Mouse (Mus musculus): Measurements from ENCODE around the gene Zfp706. TPM values are rescaled to one million over a fixed set of nuclear protein-coding genes. Genes with fewer than 3 reads are reported as not detected.

Gene Zfp706
- 379 and 391 TPM in 2 replicates for polyA plus RNA-seq (2014; fragmentation: Nextera tagmentation; extraction: Ambion mirVana)

DNA sequence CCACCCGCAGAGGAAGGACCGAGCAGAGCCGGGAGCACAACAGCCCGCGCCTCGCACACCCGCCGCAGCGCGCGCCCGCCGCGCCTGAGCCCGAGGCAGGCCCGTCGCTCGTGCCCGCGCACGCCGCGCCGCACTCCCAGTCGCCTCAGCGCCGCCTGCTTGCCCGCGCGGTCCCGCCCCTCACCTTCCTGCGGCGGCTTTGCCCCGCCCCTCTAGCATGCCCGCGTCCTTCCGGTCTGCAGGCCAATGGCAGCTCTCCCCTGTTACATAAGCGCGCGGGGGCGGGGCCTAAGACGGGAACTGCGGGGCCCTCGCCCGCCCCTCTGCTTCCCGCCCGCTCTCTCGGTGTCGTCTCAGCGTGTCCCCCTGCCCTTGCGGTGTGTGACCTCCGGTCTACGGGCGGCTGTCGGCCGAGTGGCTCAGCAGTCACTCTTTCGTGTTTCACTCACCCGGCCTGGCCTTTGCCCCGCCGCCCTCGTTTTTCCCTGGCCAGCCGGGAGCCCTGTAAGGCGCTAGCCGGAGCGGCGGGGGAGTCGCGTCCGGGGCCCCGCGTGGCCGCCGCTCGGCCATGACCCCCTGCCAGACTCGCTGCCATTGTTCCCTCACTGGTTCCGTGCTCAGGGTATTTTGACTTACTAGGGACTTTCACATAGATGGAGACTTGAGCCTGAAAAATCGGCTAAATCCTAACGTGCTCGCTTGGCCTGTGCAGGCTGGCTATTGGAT lies at the start of gene Zfp706:
Gene Zfp706 (minus strand): TSS at position 541 of the 726 bp plus-strand sequence.
- Histone ChIP-seq H3K9me3 (ENCODE audit: control insufficient read depth, low read length) (no peaks in the 10 kb centered on the region), H3K4me1 (ENCODE audit: control insufficient read depth, insufficient read depth, low read length) (0 out of 2 replicates have a peak, but pooled peaks cover 14% of the 10 kb centered on the region), H3K4me2 (ENCODE audit: low read depth, low read length) (peak within 1 kb of the TSS; percentile 62), H3K27me3 (replicated peaks; ENCODE audit: control insufficient read depth, insufficient read depth, low read length) (no peaks in the 10 kb centered on the region), H3K27ac (replicated peaks; ENCODE audit: low read depth, low read length) (peak within 1 kb of the TSS; percentile 96), H3K9ac (ENCODE audit: low read depth, low read length) (peak within 1 kb of the TSS; percentile 98), H3K36me3 (ENCODE audit: control insufficient read depth, insufficient read depth, low read length) (peaks cover 10% of the 10 kb centered on the region), H3K4me3 (ENCODE audit: low read depth, low read length) (peak within 1 kb of the TSS; percentile 97)
- WGBS, result 1% methylated on average over 19 of the region's 79 CpGs
- peak; percentile 99 for ATAC-seq (ENCODE audit: low read depth)
- DNase-seq (ENCODE audit: low spot score), result peak; percentile 99

- Histone ChIP-seq H3K27ac (replicated peaks; ENCODE audit: low read depth, low read length) (no peak overlapping the region), H3K27me3 (replicated peaks; ENCODE audit: control insufficient read depth, insufficient read depth, low read length) (no peaks in the 10 kb centered on the region), H3K9ac (ENCODE audit: low read depth, low read length) (no peak overlapping the region), H3K4me3 (ENCODE audit: low read depth, low read length) (no peak overlapping the region), H3K4me2 (ENCODE audit: low read depth, low read length) (no peak overlapping the region), H3K36me3 (ENCODE audit: control insufficient read depth, insufficient read depth, low read length) (no peaks in the 10 kb centered on the region), H3K9me3 (ENCODE audit: control insufficient read depth, low read length) (no peaks in the 10 kb centered on the region), H3K4me1 (ENCODE audit: control insufficient read depth, insufficient read depth, low read length) (peaks cover 4% of the 10 kb centered on the region; the same call in 1 of the 2 replicates)
- WGBS, result 94% methylated on average over 5 of the region's 5 CpGs
- DNase-seq (ENCODE audit: low spot score), result no peak
- no peak for ATAC-seq (ENCODE audit: low read depth)
Observed at GRCm38 (mm10) chr15:37054582-37054981, 47.0 kb upstream of the Zfp706 start.

- H3K27ac ChIP-seq (replicated peaks; ENCODE audit: low read depth, low read length), result peak overlapping the region; percentile 16; the same call in 1 of the 2 replicates
- peaks cover 4% of the 10 kb centered on the region; the same call in 1 of the 2 replicates for H3K4me1 ChIP-seq (ENCODE audit: control insufficient read depth, insufficient read depth, low read length)
- peak; percentile 95 for ATAC-seq (ENCODE audit: low read depth)
- no peak overlapping the region for H3K9ac ChIP-seq (ENCODE audit: low read depth, low read length)
- no peaks in the 10 kb centered on the region for H3K27me3 ChIP-seq (replicated peaks; ENCODE audit: control insufficient read depth, insufficient read depth, low read length)
- H3K4me3 ChIP-seq (ENCODE audit: low read depth, low read length), result no peak overlapping the region
- peak; percentile 90 for DNase-seq (ENCODE audit: low spot score)
- H3K36me3 ChIP-seq (ENCODE audit: control insufficient read depth, insufficient read depth, low read length), result no peaks in the 10 kb centered on the region
- 0 out of 2 replicates have a peak overlapping the region, but pooled peaks have one; percentile 14 for H3K4me2 ChIP-seq (ENCODE audit: low read depth, low read length)
- WGBS, result 28% methylated on average over 8 of the region's 8 CpGs
- no peaks in the 10 kb centered on the region for H3K9me3 ChIP-seq (ENCODE audit: control insufficient read depth, low read length)
Observed at GRCm38 (mm10) chr15:37053085-37053762, 45.7 kb upstream of the Zfp706 start.

DNA sequence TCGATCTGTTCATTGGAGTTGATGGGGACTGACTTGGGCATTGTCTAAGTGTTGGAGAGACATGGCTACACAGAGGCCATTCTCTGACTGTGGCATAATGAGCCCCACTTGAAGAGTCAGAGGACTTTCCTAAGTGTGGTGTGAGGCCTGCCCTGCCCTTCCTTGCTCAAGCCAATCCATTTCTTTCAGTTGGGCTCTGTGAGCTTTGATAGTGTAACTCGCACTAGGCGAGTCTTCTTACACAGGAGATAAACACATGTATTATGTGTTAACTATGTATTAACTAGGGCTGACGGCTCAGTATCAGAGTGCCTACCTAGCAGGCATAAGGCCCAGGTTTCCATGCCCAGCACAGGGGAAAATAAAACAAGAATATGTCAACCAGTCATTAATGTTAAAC lies 39.8 kb upstream of the Zfp706 start:
- DNase-seq (ENCODE audit: low spot score), result no peak

GRCm38 (mm10) chr15:37046586-37046985 lies 39.0 kb upstream of the Zfp706 start:
- Histone ChIP-seq H3K4me3 (ENCODE audit: low read depth, low read length) (no peak overlapping the region), H3K9ac (ENCODE audit: low read depth, low read length) (no peak overlapping the region), H3K27ac (replicated peaks; ENCODE audit: low read depth, low read length) (no peak overlapping the region), H3K36me3 (ENCODE audit: control insufficient read depth, insufficient read depth, low read length) (no peaks in the 10 kb centered on the region), H3K4me1 (ENCODE audit: control insufficient read depth, insufficient read depth, low read length) (no peaks in the 10 kb centered on the region), H3K4me2 (ENCODE audit: low read depth, low read length) (no peak overlapping the region), H3K9me3 (ENCODE audit: control insufficient read depth, low read length) (no peaks in the 10 kb centered on the region), H3K27me3 (replicated peaks; ENCODE audit: control insufficient read depth, insufficient read depth, low read length) (no peaks in the 10 kb centered on the region)
- 85% methylated on average over 10 of the region's 10 CpGs for WGBS
- DNase-seq (ENCODE audit: low spot score), result no peak
- no peak for ATAC-seq (ENCODE audit: low read depth)

More for the DNA sequence above, 39.8 kb upstream of the Zfp706 start:
- no peak overlapping the region for H3K4me2 ChIP-seq (ENCODE audit: low read depth, low read length)
- no peaks in the 10 kb centered on the region for H3K27me3 ChIP-seq (replicated peaks; ENCODE audit: control insufficient read depth, insufficient read depth, low read length)
- no peak overlapping the region for H3K27ac ChIP-seq (replicated peaks; ENCODE audit: low read depth, low read length)
- no peak overlapping the region for H3K9ac ChIP-seq (ENCODE audit: low read depth, low read length)
- no peak for ATAC-seq (ENCODE audit: low read depth)
- no peaks in the 10 kb centered on the region for H3K9me3 ChIP-seq (ENCODE audit: control insufficient read depth, low read length)
- H3K4me3 ChIP-seq (ENCODE audit: low read depth, low read length), result no peak overlapping the region
- WGBS, result 91% methylated on average over 4 of the region's 4 CpGs
- H3K4me1 ChIP-seq (ENCODE audit: control insufficient read depth, insufficient read depth, low read length), result no peaks in the 10 kb centered on the region
- no peaks in the 10 kb centered on the region for H3K36me3 ChIP-seq (ENCODE audit: control insufficient read depth, insufficient read depth, low read length)

DNA sequence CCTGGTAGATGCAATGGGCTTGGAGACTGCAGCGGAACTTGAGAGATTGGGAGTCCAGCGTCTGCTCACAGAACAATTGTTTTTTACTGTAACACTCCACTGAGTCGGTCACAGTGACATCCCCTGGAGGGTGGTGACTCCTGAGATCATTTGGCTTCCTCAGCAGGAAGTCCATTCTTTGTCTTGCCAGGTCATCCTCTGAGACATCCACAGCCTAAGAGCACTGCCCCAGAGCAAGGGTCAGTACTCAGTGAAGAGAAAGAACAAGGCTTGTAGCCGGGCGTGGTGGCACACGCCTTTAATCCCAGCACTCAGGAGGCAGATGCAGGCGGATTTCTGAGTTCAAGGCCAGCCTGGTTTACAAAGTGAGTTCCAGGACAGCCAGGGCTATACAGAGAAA lies 38.6 kb upstream of the Zfp706 start:
- DNase-seq (ENCODE audit: low spot score), result no peak
- ATAC-seq (ENCODE audit: low read depth), result no peak
- 79% methylated on average over 7 of the region's 7 CpGs for WGBS
- Histone ChIP-seq H3K9ac (ENCODE audit: low read depth, low read length) (no peak overlapping the region), H3K9me3 (ENCODE audit: control insufficient read depth, low read length) (no peaks in the 10 kb centered on the region), H3K4me1 (ENCODE audit: control insufficient read depth, insufficient read depth, low read length) (no peaks in the 10 kb centered on the region), H3K27ac (replicated peaks; ENCODE audit: low read depth, low read length) (no peak overlapping the region), H3K4me3 (ENCODE audit: low read depth, low read length) (no peak overlapping the region), H3K36me3 (ENCODE audit: control insufficient read depth, insufficient read depth, low read length) (no peaks in the 10 kb centered on the region), H3K27me3 (replicated peaks; ENCODE audit: control insufficient read depth, insufficient read depth, low read length) (no peaks in the 10 kb centered on the region), H3K4me2 (ENCODE audit: low read depth, low read length) (no peak overlapping the region)

GRCm38 (mm10) chr15:37045456-37045855 lies 37.9 kb upstream of the Zfp706 start:
- WGBS, result 74% methylated on average over 12 of the region's 12 CpGs
- H3K36me3 ChIP-seq (ENCODE audit: control insufficient read depth, insufficient read depth, low read length), result no peaks in the 10 kb centered on the region
- no peaks in the 10 kb centered on the region for H3K27me3 ChIP-seq (replicated peaks; ENCODE audit: control insufficient read depth, insufficient read depth, low read length)
- H3K27ac ChIP-seq (replicated peaks; ENCODE audit: low read depth, low read length), result no peak overlapping the region
- H3K4me1 ChIP-seq (ENCODE audit: control insufficient read depth, insufficient read depth, low read length), result no peaks in the 10 kb centered on the region
- DNase-seq (ENCODE audit: low spot score) (no peak), ATAC-seq (ENCODE audit: low read depth) (no peak)
- H3K4me3 ChIP-seq (ENCODE audit: low read depth, low read length), result no peak overlapping the region
- H3K9ac ChIP-seq (ENCODE audit: low read depth, low read length), result no peak overlapping the region
- no peaks in the 10 kb centered on the region for H3K9me3 ChIP-seq (ENCODE audit: control insufficient read depth, low read length)
- H3K4me2 ChIP-seq (ENCODE audit: low read depth, low read length), result no peak overlapping the region

- H3K27me3 ChIP-seq (replicated peaks; ENCODE audit: control insufficient read depth, insufficient read depth, low read length), result no peaks in the 10 kb centered on the region
- H3K27ac ChIP-seq (replicated peaks; ENCODE audit: low read depth, low read length), result no peak overlapping the region
- no peak overlapping the region for H3K9ac ChIP-seq (ENCODE audit: low read depth, low read length)
- H3K9me3 ChIP-seq (ENCODE audit: control insufficient read depth, low read length), result no peaks in the 10 kb centered on the region
- H3K4me1 ChIP-seq (ENCODE audit: control insufficient read depth, insufficient read depth, low read length), result no peaks in the 10 kb centered on the region
- WGBS, result 26% methylated on average over 5 of the region's 5 CpGs
- no peak overlapping the region for H3K4me2 ChIP-seq (ENCODE audit: low read depth, low read length)
- DNase-seq (ENCODE audit: low spot score) (no peak), ATAC-seq (ENCODE audit: low read depth) (no peak)
- H3K4me3 ChIP-seq (ENCODE audit: low read depth, low read length), result no peak overlapping the region
- no peaks in the 10 kb centered on the region for H3K36me3 ChIP-seq (ENCODE audit: control insufficient read depth, insufficient read depth, low read length)
Observed at GRCm38 (mm10) chr15:37042559-37042958, 35.0 kb upstream of the Zfp706 start.

Data from embryonic facial prominence, embryonic 14.5 days (tissue).